Mouse (Mus musculus) retina, embryonic 14.5 days (tissue): Measurements from ENCODE around the gene Capn11.
"Not testable (repeated sequence)": the region's sequence is repeated elsewhere in the genome, so short reads cannot be mapped to it uniquely, and the experiment has no call there.

Experiments
- DNase-seq: peaks from one replicate; pipeline ENCODE4 v3.0.0-alpha.2; 2015; ENCODE audit warnings: low spot score

Capn11 gene

GRCm38 (mm10) chr17:45628885-45629855, 30.0 kb downstream of the Capn11 start:
- DNase-seq: peak; percentile 35

GRCm38 (mm10) chr17:45628160-45628559, 31.0 kb downstream of the Capn11 start:
- no peak for DNase-seq

- peak; percentile 97 for DNase-seq
These were observed 32.5 kb downstream of the Capn11 start for GRCm38 (mm10) chr17:45626577-45627134.

GRCm38 (mm10) chr17:45623425-45623824, 35.7 kb downstream of the Capn11 start:
- DNase-seq: not testable (repeated sequence)

GRCm38 (mm10) chr17:45619386-45620256, 39.5 kb downstream of the Capn11 start:
- DNase-seq: no peak

GRCm38 (mm10) chr17:45618941-45619385, 40.2 kb downstream of the Capn11 start:
- no peak for DNase-seq

- no peak for DNase-seq
These were observed 41.5 kb downstream of the Capn11 start for GRCm38 (mm10) chr17:45617655-45618054.

GRCm38 (mm10) chr17:45616679-45617078, 42.4 kb downstream of the Capn11 start:
- DNase-seq: no peak

- no peak for DNase-seq
These were observed 43.0 kb downstream of the Capn11 start for GRCm38 (mm10) chr17:45616046-45616650.

GRCm38 (mm10) chr17:45612921-45613320, 46.2 kb downstream of the Capn11 start:
- no peak for DNase-seq

GRCm38 (mm10) chr17:45612008-45612407, 47.1 kb downstream of the Capn11 start:
- DNase-seq: no peak

- DNase-seq: peak; percentile 48
These were observed 48.8 kb downstream of the Capn11 start for GRCm38 (mm10) chr17:45610144-45610866.

- no peak for DNase-seq
These were observed 50.7 kb downstream of the Capn11 start for GRCm38 (mm10) chr17:45608396-45608795.

GRCm38 (mm10) chr17:45606992-45607879, 51.9 kb downstream of the Capn11 start:
- DNase-seq: no peak

- no peak for DNase-seq
These were observed 56.1 kb downstream of the Capn11 start for GRCm38 (mm10) chr17:45602984-45603383.

- DNase-seq: peak; percentile 59
These were observed 57.2 kb downstream of the Capn11 start, which contains the start of gene Mymx for GRCm38 (mm10) chr17:45601877-45602304. TSS of gene Mymx (minus strand) at chr17:45602102.

GRCm38 (mm10) chr17:45601325-45601724, 57.8 kb downstream of the Capn11 start:
- peak; percentile 15 for DNase-seq

GRCm38 (mm10) chr17:45600267-45600666, 58.9 kb downstream of the Capn11 start:
- DNase-seq: no peak

- DNase-seq: peak; percentile 67
These were observed 59.5 kb downstream of the Capn11 start, which contains the start of gene Slc29a1 for GRCm38 (mm10) chr17:45599446-45600242. TSS of gene Slc29a1 (minus strand) at chr17:45599606.
